Mouse (Mus musculus) bone marrow, adult 2 months (tissue): Measurements from ENCODE around the gene Pde6c.

Source experiments
- CTCF ChIP-seq: fragments of 200-500 bp; IDR thresholded peaks from 2 replicates; pipeline ENCODE4 v1.5.1; 2011; ENCODE audit warnings: low read length, control low read depth; ENCODE audit not compliant: control insufficient read depth, insufficient read depth
- POLR2A ChIP-seq: fragments of 200-500 bp; IDR thresholded peaks from 2 replicates; pipeline ENCODE4 v1.6.1; 2011; ENCODE audit warnings: low read depth, mild to moderate bottlenecking, control low read depth, low read length, borderline replicate concordance; ENCODE audit not compliant: control insufficient read depth

- TF ChIP-seq POLR2A (no peak), CTCF (no peak)
These were observed 7.4 kb upstream of the Pde6c start, which contains the start of gene Rbp4 for GRCm38 (mm10) chr19:38125219-38125610.
